Mouse (Mus musculus) activated CD4-positive, CD25-positive, alpha-beta regulatory T cell, adult 4 months (primary cell): Measurements from ENCODE around the gene Snx13. TPM values are rescaled to one million over a fixed set of nuclear protein-coding genes. Genes with fewer than 3 reads are reported as not detected.

Source experiments
- ATAC-seq: one replicate; pipeline ENCODE4 v1.8.0; 2017
- polyA plus RNA-seq, 2 experiments: library from polyadenylated mRNA; unstranded; fragments of 100-300 nt; shearing (Covaris generic); gene quantifications; one replicate each; pipeline ENCODE4 v1.2.1; 2017

Snx13 gene
- 10 to 100 TPM; 17.4 to 22.5 TPM for polyA plus RNA-seq

- ATAC-seq, result peak; percentile 91
Observed at GRCm38 (mm10) chr12:35046999-35047319, at the start of gene Snx13. Snx13 (plus strand) TSS chr12:35047186.

GRCm38 (mm10) chr12:34997597-34998182 lies 49.3 kb upstream of the Snx13 start:
- no peak for ATAC-seq

GRCm38 (mm10) chr12:34998778-34999467 lies 48.1 kb upstream of the Snx13 start:
- no peak for ATAC-seq

DNA sequence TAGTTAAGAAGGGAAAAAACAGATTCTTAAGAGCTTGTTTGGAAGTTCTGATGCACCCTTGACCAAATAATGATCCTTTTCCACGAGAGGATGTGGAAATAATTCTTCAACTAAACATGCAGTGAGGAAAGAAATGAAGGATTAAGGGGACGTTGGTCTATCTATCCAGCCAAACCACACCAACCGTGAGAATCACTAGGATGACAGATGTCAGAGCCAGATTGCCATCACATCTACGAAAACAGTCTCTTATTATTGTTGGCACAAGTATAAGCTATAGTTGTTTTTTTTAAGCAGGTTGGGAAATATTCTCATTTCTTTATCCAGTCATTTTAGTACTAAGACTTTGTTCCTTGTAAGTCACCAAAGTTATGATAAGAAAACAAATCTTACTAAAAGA lies 46.7 kb upstream of the Snx13 start:
- no peak for ATAC-seq

- no peak for ATAC-seq
Observed at GRCm38 (mm10) chr12:35005748-35006147, 41.2 kb upstream of the Snx13 start.

- ATAC-seq, result no peak
Observed at GRCm38 (mm10) chr12:35007851-35008250, 39.1 kb upstream of the Snx13 start.

- ATAC-seq, result no peak
Observed at GRCm38 (mm10) chr12:35008340-35009137, 38.4 kb upstream of the Snx13 start.

GRCm38 (mm10) chr12:35011462-35011861 lies 35.5 kb upstream of the Snx13 start:
- no peak for ATAC-seq

GRCm38 (mm10) chr12:35013950-35014349 lies 33.0 kb upstream of the Snx13 start:
- no peak for ATAC-seq

DNA sequence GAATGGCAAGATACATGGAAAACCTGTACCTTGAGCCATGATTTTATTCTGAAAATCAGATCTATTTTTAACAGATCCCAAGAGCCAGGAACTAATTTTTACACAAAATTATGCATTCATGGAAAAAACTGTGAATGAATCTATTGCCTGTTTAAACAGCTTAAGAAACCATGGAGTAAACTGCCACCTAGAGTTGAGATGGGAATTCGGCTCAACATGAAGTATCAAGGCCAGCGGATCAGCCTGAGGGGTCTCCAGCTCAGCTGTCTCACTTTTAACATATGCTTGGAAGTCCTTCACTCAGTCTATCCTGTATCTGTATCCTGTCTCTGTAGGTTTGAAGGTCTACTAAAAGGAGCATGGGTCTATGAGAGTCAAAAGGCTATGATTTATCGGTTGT lies 30.9 kb upstream of the Snx13 start:
- ATAC-seq, result no peak

DNA sequence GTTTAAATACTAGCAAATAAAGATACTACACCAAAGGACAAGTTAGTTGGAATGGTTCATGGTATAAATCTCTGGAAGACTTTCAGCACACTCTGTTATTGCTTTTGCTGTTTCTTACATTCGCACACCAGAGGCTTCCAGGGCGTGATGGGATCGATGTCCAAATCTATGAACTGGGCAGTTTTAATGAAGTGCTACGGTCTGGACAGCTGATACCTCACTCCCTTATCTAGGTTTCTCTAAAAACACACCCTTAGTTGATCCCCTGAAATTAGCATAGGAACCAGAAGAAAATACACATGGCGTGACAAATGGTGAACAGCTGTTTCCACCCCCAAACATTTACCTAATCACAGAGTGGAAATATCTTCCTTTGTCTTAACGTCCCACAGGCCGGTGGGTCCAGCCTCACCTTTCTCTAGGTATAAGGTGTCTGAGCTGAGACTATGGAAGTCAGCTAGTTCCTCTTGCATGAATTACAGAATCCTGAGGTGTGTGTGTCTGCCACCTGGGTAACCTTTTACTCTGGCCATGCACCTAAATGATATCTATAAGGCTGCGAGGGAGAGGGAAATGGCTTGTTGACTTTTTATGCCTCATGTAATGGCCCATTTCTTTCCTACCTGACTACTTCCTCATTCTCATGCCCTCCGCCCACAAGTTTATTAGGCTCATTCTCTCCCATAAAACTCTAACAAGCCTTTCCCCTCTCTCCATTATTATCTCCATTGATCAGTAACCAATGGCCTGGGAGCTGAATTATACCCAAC lies 30.3 kb upstream of the Snx13 start:
- ATAC-seq, result no peak

DNA sequence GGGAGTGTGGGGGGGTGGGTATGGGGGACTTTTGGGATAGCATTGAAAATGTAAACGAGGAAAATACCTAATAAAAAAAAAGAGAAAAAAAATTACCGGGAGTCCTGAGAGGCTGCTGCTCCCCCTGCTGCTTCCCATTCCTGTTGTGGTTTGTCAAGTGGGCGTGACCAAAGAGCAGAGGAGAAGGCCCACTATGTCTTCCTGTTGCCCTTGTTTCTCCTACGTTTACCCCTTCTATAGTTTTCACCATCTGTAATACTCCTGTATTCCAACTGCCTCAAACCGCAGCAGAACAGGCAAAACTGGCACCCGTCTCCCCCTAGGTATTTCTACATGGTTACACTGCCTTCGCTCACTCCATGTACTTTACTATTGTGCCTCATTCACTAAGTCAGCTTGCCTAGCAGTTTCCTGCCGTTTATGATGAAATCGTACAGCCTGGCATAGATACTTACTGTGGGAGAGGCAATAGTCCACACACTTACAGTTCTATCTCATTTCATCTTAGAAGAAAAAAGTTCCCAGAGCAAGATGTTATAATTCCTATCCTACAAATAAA lies 28.2 kb upstream of the Snx13 start:
- ATAC-seq, result no peak

- ATAC-seq, result peak; percentile 87
Observed at GRCm38 (mm10) chr12:35021285-35021684, 25.7 kb upstream of the Snx13 start.

DNA sequence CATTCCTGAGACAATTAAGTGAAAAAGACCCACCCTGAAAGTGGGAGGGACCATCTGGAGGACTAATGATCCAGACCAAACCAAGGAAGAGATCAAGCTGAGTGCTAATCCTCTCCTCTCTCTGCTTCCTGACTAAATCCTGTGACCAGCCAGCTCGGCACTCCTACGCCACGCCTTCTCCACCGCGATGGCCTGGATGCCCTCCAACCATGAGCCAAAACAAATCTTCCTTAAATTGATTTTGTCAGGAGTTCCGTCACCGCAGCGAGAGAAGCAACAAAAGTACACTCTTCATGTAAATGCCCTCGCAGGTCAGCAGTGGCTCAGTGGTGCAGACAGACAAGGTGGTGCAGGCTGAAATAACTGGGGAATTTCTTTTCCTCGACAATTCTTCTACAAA lies 24.9 kb upstream of the Snx13 start:
- ATAC-seq, result no peak

GRCm38 (mm10) chr12:35025916-35026432 lies 21.0 kb upstream of the Snx13 start:
- no peak for ATAC-seq

- ATAC-seq, result no peak
Observed at GRCm38 (mm10) chr12:35027533-35027932, 19.5 kb upstream of the Snx13 start.

DNA sequence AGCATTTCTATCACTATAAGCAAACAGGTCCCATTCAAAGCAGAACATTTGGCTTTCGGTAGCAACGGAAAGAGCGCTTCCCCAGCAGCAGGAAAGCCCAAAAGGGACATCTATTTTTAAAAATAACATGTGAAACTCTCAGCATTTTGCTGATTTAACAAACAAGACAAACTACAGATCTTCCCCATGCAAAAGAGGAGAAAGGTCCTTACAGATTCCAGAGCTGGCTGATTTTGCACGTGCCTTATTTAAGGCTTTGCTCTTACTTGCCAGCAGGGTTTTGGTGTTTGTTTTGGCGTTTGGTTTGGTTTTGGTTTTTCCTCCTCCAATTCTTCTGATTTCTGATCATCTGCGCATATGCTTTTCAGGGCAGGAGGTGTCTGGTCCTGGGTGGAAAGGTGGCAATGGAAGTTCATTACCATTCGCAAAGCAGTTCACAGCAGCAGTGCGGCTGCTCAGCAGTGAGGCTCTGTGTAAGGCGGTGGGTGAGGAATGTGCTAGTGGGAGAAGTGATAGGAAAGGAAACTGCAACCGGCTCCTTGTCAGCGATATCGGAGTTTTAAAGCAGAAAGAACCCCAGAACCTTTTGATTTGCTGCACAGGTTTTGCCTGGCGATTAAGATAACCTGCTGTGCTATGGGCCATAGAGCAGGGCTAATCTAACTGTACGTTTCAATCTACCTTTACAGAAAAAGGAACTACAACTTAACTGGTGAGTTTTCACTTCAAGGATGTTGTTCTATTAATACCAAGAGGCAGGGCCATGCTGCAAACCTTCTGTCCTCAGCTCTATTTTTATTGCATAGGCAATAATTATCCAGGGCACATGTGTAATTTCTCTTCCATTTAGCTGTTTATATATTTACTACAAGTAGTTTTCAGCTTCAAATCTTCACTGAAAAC lies 8.1 kb upstream of the Snx13 start:
- peak; percentile 54 for ATAC-seq

DNA sequence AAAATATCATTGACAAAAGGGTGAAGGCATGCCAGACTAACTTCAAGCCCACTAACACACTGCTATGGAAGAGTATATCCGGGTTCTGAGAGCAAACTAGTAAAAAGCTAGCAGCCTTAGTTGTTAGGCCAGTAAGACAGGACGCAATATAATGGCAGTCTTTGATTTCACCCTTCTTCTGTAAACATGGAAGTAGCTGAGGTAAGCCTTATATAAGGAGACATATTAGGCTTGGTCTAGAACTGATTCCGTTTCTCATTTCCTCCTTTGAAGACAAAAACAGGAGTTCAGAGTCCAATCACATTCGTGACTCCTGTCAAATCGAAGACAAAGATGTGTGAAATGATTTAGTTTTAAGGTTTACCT lies 7.4 kb upstream of the Snx13 start:
- ATAC-seq, result no peak

GRCm38 (mm10) chr12:35041964-35042363 lies 5.0 kb upstream of the Snx13 start:
- ATAC-seq, result no peak

DNA sequence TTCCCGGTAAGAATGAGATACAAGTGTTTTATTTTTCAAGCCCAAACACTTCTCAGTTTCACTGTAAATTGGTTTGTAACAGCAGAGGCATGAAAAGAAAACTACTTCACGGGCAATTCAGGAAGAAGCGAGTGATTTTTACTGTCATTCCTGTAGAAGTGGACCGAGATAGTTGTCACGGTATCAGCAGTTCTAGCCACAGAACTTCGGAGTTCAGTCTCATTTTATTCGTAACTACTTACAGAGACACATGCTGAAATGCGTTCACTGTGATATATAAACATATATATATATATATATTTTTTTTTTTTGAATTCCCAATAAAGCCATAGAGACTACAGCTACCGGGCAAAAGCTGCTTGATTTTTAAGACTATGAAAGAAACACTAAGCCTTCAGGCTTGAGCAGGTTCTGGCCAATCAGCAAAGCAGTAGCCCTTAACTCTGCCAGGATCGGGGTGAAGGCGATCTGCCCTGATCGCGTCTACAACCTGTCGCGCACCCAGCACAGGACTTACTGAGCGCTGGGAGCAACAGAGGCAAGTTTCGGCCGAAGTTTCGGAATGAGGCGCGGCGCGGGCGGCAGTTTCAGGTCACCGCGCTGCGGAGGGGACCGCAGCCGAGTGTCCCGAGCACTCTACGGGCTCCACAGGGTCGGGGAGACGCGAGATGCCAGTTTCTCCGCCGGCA lies 532 bp upstream of the Snx13 start:
- ATAC-seq, result peak; percentile 33
